30 mouse cellular contexts compared by ENCODE assay signal in the genomic region with DNA sequence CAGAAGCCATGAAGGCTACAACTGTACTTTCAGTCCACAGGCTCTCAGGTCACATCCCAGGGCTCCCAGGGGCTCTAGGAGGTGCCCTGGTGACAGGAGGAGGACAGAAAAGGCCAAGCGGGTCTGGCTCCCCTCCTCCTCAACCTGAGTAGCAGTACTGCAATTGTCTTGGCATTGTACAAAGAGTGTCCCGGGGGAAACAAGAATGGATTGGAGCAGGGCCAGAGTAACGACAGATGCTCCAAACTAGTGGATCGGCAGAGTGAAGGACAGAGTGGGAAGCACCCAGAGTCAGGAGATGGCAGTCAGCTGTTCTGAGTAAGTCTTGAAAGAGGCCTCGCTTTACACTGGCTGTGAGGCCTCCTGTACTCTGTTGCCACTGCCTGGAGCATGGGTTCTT. TPM values are rescaled to one million over a fixed set of nuclear protein-coding genes. Genes with fewer than 3 reads are reported as not detected.
A peak's percentile ranks its signal among the peaks of the same experiment; 100 is the strongest.
DNase-seq lines count a peak whose midpoint lies in the region; ATAC-seq and TF ChIP-seq lines count a peak whose summit lies in the region.
"Had no signal": no experiment of that assay in that cellular context is flagged by ENCODE, and none has a peak within 500 bp of the region (broad histone marks: within the 10 kb centered on the region; RNA-seq: fewer than 3 reads in every experiment).

No protein-coding gene starts in this region.

- DNase-seq in cerebellum, postnatal 14 days, result peak; percentile 13 to 30
- no peak for DNase-seq in cerebellum, adult 9-11 months
- peak; percentile 27 for DNase-seq in layer of hippocampus, adult 9-11 months
- DNase-seq in layer of hippocampus, adult 2 months (ENCODE audit: low spot score in 2 of 2), result no peak
- no peak for DNase-seq in midbrain, embryonic 10.5 days (ENCODE audit: low spot score)
- peak; percentile 18 for DNase-seq in adipocyte (ENCODE audit: low spot score)
- no peak for DNase-seq in ovary, postnatal 10 days (ENCODE audit: low spot score)
- DNase-seq: adrenal gland, postnatal 14 days; cerebellum, adult 18-20 months; embryo, embryonic 11 days; gastrocnemius, postnatal 25 days; heart, adult 18-20 months; kidney, adult 9 months; kidney, postnatal 10 days; lung, adult 18-20 months; lung, postnatal 36 days; thymus, postnatal 14 days had no signal

- H3K27ac ChIP-seq in layer of hippocampus, adult 2 months, result no peak overlapping the region
- 0 out of 2 replicates have a peak overlapping the region, but pooled peaks have one; percentile 23 for H3K27ac ChIP-seq in midbrain, embryonic 10.5 days (replicated peaks)
- H3K27ac ChIP-seq in midbrain, embryonic 16.5 days (ENCODE audit: low read length), result no peak overlapping the region
- H3K27ac ChIP-seq: embryonic facial prominence, embryonic 12.5 days; heart, embryonic 13.5 days; hindbrain, embryonic 13.5 days; limb, embryonic 13.5 days; midbrain, embryonic 13.5 days; neural tube, embryonic 12.5 days had no signal

- H3K4me3 ChIP-seq in layer of hippocampus, adult 2 months, result no peak overlapping the region
- H3K4me3 ChIP-seq in midbrain, embryonic 10.5 days, result no peak overlapping the region
- H3K4me3 ChIP-seq in midbrain, embryonic 16.5 days (ENCODE audit: low read depth, low read length), result no peak overlapping the region
- H3K4me3 ChIP-seq: embryonic facial prominence, embryonic 12.5 days; heart, embryonic 13.5 days; hindbrain, embryonic 13.5 days; limb, embryonic 13.5 days; midbrain, embryonic 13.5 days; myocyte; neural tube, embryonic 12.5 days had no signal

- ATAC-seq in midbrain, embryonic 16.5 days, result no peak
- ATAC-seq: forebrain, embryonic 14.5 days; intestine, postnatal 0 days; midbrain, embryonic 13.5 days; Patski had no signal

- TF ChIP-seq CTCF in layer of hippocampus, adult 2 months (conservative IDR thresholded peaks at IDR 0.05), result no peak

- H3K9me3 ChIP-seq in midbrain, embryonic 10.5 days (replicated peaks), result no peaks in the 10 kb centered on the region
- H3K9me3 ChIP-seq in midbrain, embryonic 16.5 days (replicated peaks; ENCODE audit: control insufficient read depth, low read length, poor library complexity, severe bottlenecking), result no peaks in the 10 kb centered on the region
- H3K9me3 ChIP-seq: embryonic facial prominence, embryonic 12.5 days; G1E; heart, embryonic 13.5 days; hindbrain, embryonic 13.5 days; limb, embryonic 13.5 days; midbrain, embryonic 13.5 days; neural tube, embryonic 12.5 days had no signal

- H3K4me1 ChIP-seq in midbrain, embryonic 10.5 days, result no peaks in the 10 kb centered on the region
- no peaks in the 10 kb centered on the region for H3K4me1 ChIP-seq in midbrain, embryonic 16.5 days (ENCODE audit: control insufficient read depth, insufficient read depth, low read length)
- H3K4me1 ChIP-seq: embryonic facial prominence, embryonic 12.5 days; heart, embryonic 13.5 days; midbrain, embryonic 13.5 days; neural tube, embryonic 12.5 days had no signal

- no peak overlapping the region for H3K9ac ChIP-seq in midbrain, embryonic 16.5 days (ENCODE audit: low read depth, low read length)
- H3K9ac ChIP-seq: embryonic facial prominence, embryonic 12.5 days; heart, embryonic 13.5 days; hindbrain, embryonic 13.5 days; limb, embryonic 13.5 days; midbrain, embryonic 13.5 days; neural tube, embryonic 12.5 days had no signal

- H3K27me3 ChIP-seq in midbrain, embryonic 10.5 days (ENCODE audit: low read depth, poor library complexity, severe bottlenecking), result no peaks in the 10 kb centered on the region
- H3K27me3 ChIP-seq in midbrain, embryonic 16.5 days (ENCODE audit: control insufficient read depth, insufficient read depth, low read depth, low read length), result no peaks in the 10 kb centered on the region
- H3K27me3 ChIP-seq: embryonic facial prominence, embryonic 12.5 days; hindbrain, embryonic 13.5 days; limb, embryonic 13.5 days; midbrain, embryonic 13.5 days; neural tube, embryonic 12.5 days; Patski had no signal

- H3K36me3 ChIP-seq in midbrain, embryonic 10.5 days, result no peaks in the 10 kb centered on the region
- H3K36me3 ChIP-seq in midbrain, embryonic 16.5 days (ENCODE audit: control insufficient read depth, insufficient read depth, low read length), result no peaks in the 10 kb centered on the region
- H3K36me3 ChIP-seq: embryonic facial prominence, embryonic 12.5 days; G1E; heart, embryonic 13.5 days; hindbrain, embryonic 13.5 days; limb, embryonic 13.5 days; midbrain, embryonic 13.5 days; neural tube, embryonic 12.5 days had no signal

- no peak overlapping the region for H3K4me2 ChIP-seq in midbrain, embryonic 16.5 days (ENCODE audit: low read length)
- H3K4me2 ChIP-seq: embryonic facial prominence, embryonic 12.5 days; heart, embryonic 13.5 days; hindbrain, embryonic 13.5 days; limb, embryonic 13.5 days; liver, embryonic 11.5 days; midbrain, embryonic 13.5 days; neural tube, embryonic 12.5 days had no signal

- WGBS in midbrain, embryonic 10.5 days, result 92% methylated on average over 5 of the region's 5 CpGs
- 67% methylated on average over 5 of the region's 5 CpGs for WGBS in midbrain, embryonic 16.5 days

RNA-seq across cellular contexts. Expression of gene Crybg1, which starts 18.4 kb away (rescaled TPM):
- total RNA-seq in layer of hippocampus, adult 2 months (2021), result under 1 TPM; 0.56 to 0.74 TPM
- polyA plus RNA-seq in midbrain, embryonic 10.5 days (2016; fragmentation: Nextera tagmentation; extraction: Ambion mirVana), result 0.11 and 0.15 TPM in 2 replicates
- polyA plus RNA-seq in midbrain, embryonic 16.5 days (2015; fragmentation: Nextera tagmentation; extraction: Ambion mirVana), result 0.14 and 0.16 TPM in 2 replicates

Comparison
In these comparisons a context has a peak if more than half of its experiments do, and no peak if none do; other contexts are left out.
1. DNase-seq: peak in cerebellum, postnatal 14 days (2 of 2), layer of hippocampus, adult 9-11 months (single experiment) and adipocyte (single experiment); none in cerebellum, adult 9-11 months (single experiment), layer of hippocampus, adult 2 months (0 of 2), midbrain, embryonic 10.5 days (single experiment) and ovary, postnatal 10 days (single experiment).